Mouse (Mus musculus): ENCODE results near the gene Psmd11. TPM values are rescaled to one million over a fixed set of nuclear protein-coding genes. Genes with fewer than 3 reads are reported as not detected.
"Not testable (repeated sequence)": the region's sequence is repeated elsewhere in the genome, so short reads cannot be mapped to it uniquely, and the experiment has no call there.

Gene Psmd11
- polyA plus RNA-seq, 1 experiment from 2014 or later: 256 TPM

DNA sequence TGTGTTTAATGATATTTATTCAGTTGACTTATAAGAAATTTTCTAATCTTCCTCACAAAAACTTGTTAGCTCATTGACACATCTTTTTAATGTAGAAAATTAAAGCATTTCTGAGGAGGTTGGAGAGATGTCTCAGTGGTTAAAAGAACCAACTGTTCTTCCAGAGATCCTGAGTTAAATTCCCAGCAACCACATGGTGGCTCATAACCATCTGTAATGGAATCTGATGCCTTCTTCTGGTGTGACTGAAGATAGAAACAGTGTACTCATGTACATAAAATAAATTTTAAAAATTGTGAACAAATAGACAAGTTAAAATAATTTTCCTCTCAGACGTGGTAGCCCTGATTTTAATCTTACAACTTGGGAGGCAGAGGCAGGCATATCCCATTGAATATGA, 38.5 kb upstream of the Psmd11 start:
- DNase-seq (ENCODE audit: low spot score): no peak
- Histone ChIP-seq H3K36me3 (ENCODE audit: control insufficient read depth, insufficient read depth, low read length) (peaks cover 51% of the 10 kb centered on the region), H3K27me3 (replicated peaks; ENCODE audit: control insufficient read depth, insufficient read depth, low read length) (no peaks in the 10 kb centered on the region), H3K9ac (ENCODE audit: low read depth, low read length) (no peak overlapping the region), H3K4me1 (replicated peaks; ENCODE audit: control insufficient read depth, insufficient read depth, low read length) (peaks cover 16% of the 10 kb centered on the region), H3K4me2 (no peak overlapping the region), H3K4me3 (ENCODE audit: low read depth, low read length) (no peak overlapping the region), H3K9me3 (ENCODE audit: control insufficient read depth, low read length) (no peaks in the 10 kb centered on the region), H3K27ac (ENCODE audit: low read depth, low read length) (no peak overlapping the region)
- no peak for ATAC-seq (replicated peaks; ENCODE audit: low FRiP score)
- 82% methylated on average over 1 of the region's 1 CpGs for WGBS

DNA sequence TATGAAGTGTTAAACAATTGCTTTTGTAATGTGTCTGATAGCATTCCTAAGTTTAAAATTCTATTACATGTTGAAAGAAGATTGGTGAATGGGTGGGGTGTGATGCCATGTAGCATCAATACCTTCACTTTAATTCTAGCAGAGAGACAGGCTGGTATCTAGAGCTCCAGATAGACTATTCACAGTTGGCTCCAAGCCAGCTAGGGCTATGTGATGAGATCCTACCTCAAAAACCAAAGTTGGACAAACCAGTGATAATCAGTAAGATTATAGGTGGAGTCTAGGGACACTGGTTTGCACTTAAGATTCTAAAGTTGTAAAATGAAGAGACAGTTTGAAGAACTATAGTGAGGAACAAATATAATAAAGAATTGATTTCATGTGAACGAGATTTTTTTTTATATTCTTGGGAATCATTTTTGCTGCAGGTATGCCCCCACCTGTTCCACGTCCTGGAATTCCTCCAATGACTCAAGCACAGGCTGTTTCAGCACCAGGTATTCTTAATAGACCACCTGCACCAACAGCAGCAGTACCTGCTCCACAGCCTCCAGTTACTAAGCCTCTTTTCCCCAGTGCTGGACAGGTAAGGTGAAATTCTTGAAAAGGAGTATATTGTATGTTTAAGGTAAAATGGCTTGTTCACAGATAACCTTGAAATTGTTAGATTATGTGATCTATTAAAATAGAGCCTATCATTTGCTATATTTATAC, 36.9 kb upstream of the Psmd11 start:
- no peak overlapping the region for H3K4me3 ChIP-seq (ENCODE audit: low read depth, low read length)
- DNase-seq (ENCODE audit: low spot score) (no peak), ATAC-seq (replicated peaks; ENCODE audit: low FRiP score) (no peak)
- H3K27me3 ChIP-seq (replicated peaks; ENCODE audit: control insufficient read depth, insufficient read depth, low read length): no peaks in the 10 kb centered on the region
- H3K9ac ChIP-seq (ENCODE audit: low read depth, low read length): no peak overlapping the region
- H3K4me1 ChIP-seq (replicated peaks; ENCODE audit: control insufficient read depth, insufficient read depth, low read length): peaks cover 4% of the 10 kb centered on the region
- no peak overlapping the region for H3K4me2 ChIP-seq
- H3K9me3 ChIP-seq (ENCODE audit: control insufficient read depth, low read length): no peaks in the 10 kb centered on the region
- no peak overlapping the region for H3K27ac ChIP-seq (ENCODE audit: low read depth, low read length)
- WGBS: 93% methylated on average over 2 of the region's 2 CpGs
- peaks cover 55% of the 10 kb centered on the region for H3K36me3 ChIP-seq (ENCODE audit: control insufficient read depth, insufficient read depth, low read length)

DNA sequence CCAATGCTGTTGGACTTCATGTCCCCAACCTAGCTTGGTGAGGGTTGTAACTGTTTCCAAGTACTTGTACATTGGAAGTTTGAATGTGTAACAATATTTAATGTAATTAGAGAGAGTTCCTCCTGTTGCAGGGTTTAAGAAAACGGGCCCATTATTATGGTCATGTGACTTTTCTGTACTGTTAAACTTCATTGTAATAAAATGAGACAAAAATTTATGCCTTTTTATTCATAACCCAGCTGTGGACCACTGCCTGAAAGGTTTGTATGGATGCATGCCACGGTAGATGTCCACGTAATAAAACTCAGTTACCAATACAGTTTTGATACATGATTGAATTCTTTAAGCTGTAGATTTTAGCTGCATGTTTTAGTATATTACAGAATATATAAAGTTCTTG, 32.5 kb upstream of the Psmd11 start:
- H3K36me3 ChIP-seq (ENCODE audit: control insufficient read depth, insufficient read depth, low read length): peaks cover 44% of the 10 kb centered on the region
- 92% methylated on average over 3 of the region's 3 CpGs for WGBS
- no peak for DNase-seq (ENCODE audit: low spot score)
- H3K27ac ChIP-seq (ENCODE audit: low read depth, low read length): no peak overlapping the region
- no peak for ATAC-seq (replicated peaks; ENCODE audit: low FRiP score)
- H3K9me3 ChIP-seq (ENCODE audit: control insufficient read depth, low read length): no peaks in the 10 kb centered on the region
- H3K4me1 ChIP-seq (replicated peaks; ENCODE audit: control insufficient read depth, insufficient read depth, low read length): no peaks in the 10 kb centered on the region
- H3K9ac ChIP-seq (ENCODE audit: low read depth, low read length): no peak overlapping the region
- H3K4me2 ChIP-seq: no peak overlapping the region
- H3K27me3 ChIP-seq (replicated peaks; ENCODE audit: control insufficient read depth, insufficient read depth, low read length): no peaks in the 10 kb centered on the region
- H3K4me3 ChIP-seq (ENCODE audit: low read depth, low read length): no peak overlapping the region

DNA sequence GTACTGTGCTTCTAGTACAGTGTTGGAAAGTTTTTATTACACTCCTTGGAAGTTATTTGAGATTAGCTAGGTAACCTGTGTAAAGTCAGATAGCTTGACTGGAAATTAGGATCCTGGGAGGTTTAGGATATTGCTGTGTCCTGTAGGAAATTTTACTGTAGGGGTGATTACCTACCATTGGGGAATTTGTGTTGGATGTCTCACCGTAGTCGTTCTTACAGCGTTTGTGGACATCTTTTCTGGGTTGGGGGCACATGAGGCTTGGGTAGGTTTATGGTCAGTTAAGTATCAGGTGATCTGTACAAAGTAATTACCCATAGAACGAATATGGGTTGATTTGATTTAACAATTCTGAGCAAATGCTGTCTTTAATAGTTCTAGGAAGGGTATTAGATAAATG, 31.8 kb upstream of the Psmd11 start:
- ATAC-seq (replicated peaks; ENCODE audit: low FRiP score): no peak
- H3K9ac ChIP-seq (ENCODE audit: low read depth, low read length): no peak overlapping the region

DNA sequence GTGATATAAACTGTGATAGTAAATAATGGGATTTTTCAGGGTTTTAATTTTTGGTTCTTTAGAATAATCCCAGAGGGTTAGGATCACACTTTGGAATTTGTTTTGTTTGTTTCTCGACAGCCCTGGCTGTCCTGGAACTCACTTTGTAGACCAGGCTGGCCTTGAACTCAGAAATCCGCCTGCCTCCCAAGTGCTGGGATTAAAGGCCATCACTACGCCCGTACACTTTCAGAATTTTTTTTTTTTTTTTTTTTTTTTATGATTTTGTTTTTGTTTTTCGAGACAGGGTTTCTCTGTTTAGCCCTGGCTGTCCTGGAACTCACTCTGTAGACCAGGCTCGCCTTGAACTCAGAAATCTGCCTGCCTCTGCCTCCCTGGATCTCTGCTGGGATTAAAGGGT, 20.5 kb upstream of the Psmd11 start:
- H3K27me3 ChIP-seq (replicated peaks; ENCODE audit: control insufficient read depth, insufficient read depth, low read length); H3K27ac ChIP-seq (ENCODE audit: low read depth, low read length); H3K4me1 ChIP-seq (replicated peaks; ENCODE audit: control insufficient read depth, insufficient read depth, low read length); H3K9ac ChIP-seq (ENCODE audit: low read depth, low read length); H3K9me3 ChIP-seq (ENCODE audit: control insufficient read depth, low read length); DNase-seq (ENCODE audit: low spot score); H3K4me3 ChIP-seq (ENCODE audit: low read depth, low read length); H3K4me2 ChIP-seq; ATAC-seq (replicated peaks; ENCODE audit: low FRiP score): not testable (repeated sequence)
- peaks cover 28% of the 10 kb centered on the region for H3K36me3 ChIP-seq (ENCODE audit: control insufficient read depth, insufficient read depth, low read length)
- whole genome bisulfite sequencing: 95% methylated on average over 6 of the region's 6 CpGs

More for the DNA sequence above, 31.8 kb upstream of the Psmd11 start:
- Histone ChIP-seq H3K4me2 (no peak overlapping the region), H3K9me3 (ENCODE audit: control insufficient read depth, low read length) (no peaks in the 10 kb centered on the region), H3K27ac (ENCODE audit: low read depth, low read length) (no peak overlapping the region), H3K36me3 (ENCODE audit: control insufficient read depth, insufficient read depth, low read length) (peaks cover 41% of the 10 kb centered on the region), H3K4me3 (ENCODE audit: low read depth, low read length) (no peak overlapping the region), H3K4me1 (replicated peaks; ENCODE audit: control insufficient read depth, insufficient read depth, low read length) (no peaks in the 10 kb centered on the region), H3K27me3 (replicated peaks; ENCODE audit: control insufficient read depth, insufficient read depth, low read length) (no peaks in the 10 kb centered on the region)
- WGBS: 90% methylated on average over 4 of the region's 4 CpGs
- DNase-seq (ENCODE audit: low spot score): no peak

DNA sequence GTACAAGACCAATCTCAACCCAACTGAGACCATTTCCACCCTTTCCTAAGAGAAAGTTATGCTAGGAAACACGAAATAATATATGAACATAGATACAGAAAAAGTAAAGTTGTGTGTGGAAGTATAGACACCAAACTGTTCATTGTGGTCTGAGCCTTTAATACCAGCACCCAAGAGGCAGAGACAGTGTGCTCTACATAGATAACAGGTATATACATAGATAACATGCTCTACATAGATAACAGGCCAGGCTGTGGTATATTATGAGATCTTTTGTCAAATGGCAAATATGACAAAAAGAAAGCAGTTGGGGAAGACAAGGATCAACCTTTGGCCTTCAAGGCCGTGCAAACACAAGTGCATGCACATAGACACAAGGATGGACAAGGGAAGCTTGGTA, 18.0 kb upstream of the Psmd11 start:
- ATAC-seq (replicated peaks; ENCODE audit: low FRiP score): peak; percentile 50
- Histone ChIP-seq H3K9ac (ENCODE audit: low read depth, low read length) (no peak overlapping the region), H3K27ac (ENCODE audit: low read depth, low read length) (no peak overlapping the region), H3K9me3 (ENCODE audit: control insufficient read depth, low read length) (no peaks in the 10 kb centered on the region), H3K4me2 (no peak overlapping the region), H3K4me1 (replicated peaks; ENCODE audit: control insufficient read depth, insufficient read depth, low read length) (peaks cover 3% of the 10 kb centered on the region), H3K27me3 (replicated peaks; ENCODE audit: control insufficient read depth, insufficient read depth, low read length) (no peaks in the 10 kb centered on the region), H3K36me3 (ENCODE audit: control insufficient read depth, insufficient read depth, low read length) (peaks cover 17% of the 10 kb centered on the region), H3K4me3 (ENCODE audit: low read depth, low read length) (no peak overlapping the region)
- DNase-seq (ENCODE audit: low spot score): no peak
- 71% methylated on average over 2 of the region's 2 CpGs for WGBS

DNA sequence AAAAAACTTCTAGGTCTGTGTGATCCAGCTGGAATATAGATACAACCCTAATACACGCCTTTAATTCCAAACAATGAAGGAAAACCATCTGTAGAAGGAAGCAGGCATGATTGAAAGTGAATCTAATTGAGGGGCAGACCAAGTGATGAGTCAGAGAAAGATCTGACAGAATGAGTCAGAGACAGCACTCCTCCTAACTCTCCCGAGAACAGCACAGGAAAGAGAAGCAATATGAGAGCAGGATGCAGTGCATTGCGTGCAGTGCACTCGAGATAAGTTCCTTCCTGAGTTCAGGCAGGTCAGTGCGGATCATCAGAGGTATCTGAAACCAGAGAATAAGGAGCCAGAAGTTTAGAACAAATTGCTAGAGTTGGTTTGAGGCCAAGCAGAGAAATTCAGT, 11.3 kb upstream of the Psmd11 start:
- no peak for ATAC-seq (replicated peaks; ENCODE audit: low FRiP score)
- Histone ChIP-seq H3K36me3 (ENCODE audit: control insufficient read depth, insufficient read depth, low read length) (peaks cover 2% of the 10 kb centered on the region; the same call in 1 of the 2 replicates), H3K27ac (ENCODE audit: low read depth, low read length) (no peak overlapping the region), H3K9me3 (ENCODE audit: control insufficient read depth, low read length) (no peaks in the 10 kb centered on the region), H3K27me3 (replicated peaks; ENCODE audit: control insufficient read depth, insufficient read depth, low read length) (no peaks in the 10 kb centered on the region), H3K4me2 (no peak overlapping the region), H3K4me3 (ENCODE audit: low read depth, low read length) (no peak overlapping the region), H3K9ac (ENCODE audit: low read depth, low read length) (no peak overlapping the region), H3K4me1 (replicated peaks; ENCODE audit: control insufficient read depth, insufficient read depth, low read length) (peaks cover 2% of the 10 kb centered on the region; the same call in 1 of the 2 replicates)
- no peak for DNase-seq (ENCODE audit: low spot score)
- 83% methylated on average over 5 of the region's 5 CpGs for WGBS

DNA sequence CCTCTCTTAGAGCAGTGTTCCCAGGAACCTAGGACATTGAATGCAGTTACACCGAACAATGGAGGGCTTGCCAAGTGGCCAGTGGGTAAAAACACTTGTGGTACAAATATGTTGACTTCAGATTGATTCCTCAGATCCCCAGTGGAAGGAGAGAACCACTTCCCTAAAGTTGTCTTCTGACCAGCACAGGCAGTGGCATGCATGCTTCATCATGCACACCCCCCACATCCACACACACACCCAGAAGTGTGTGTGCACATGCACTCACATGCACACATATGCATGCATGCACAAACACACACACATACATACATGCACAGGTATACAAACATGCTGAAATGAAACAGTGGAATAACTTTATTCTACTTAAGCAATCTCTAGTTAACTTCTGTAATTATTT, 8.7 kb upstream of the Psmd11 start:
- Histone ChIP-seq H3K27ac (ENCODE audit: low read depth, low read length) (no peak overlapping the region), H3K4me2 (no peak overlapping the region), H3K4me1 (replicated peaks; ENCODE audit: control insufficient read depth, insufficient read depth, low read length) (peaks cover 2% of the 10 kb centered on the region; the same call in 1 of the 2 replicates), H3K4me3 (ENCODE audit: low read depth, low read length) (no peak overlapping the region), H3K36me3 (ENCODE audit: control insufficient read depth, insufficient read depth, low read length) (peaks cover 2% of the 10 kb centered on the region; the same call in 1 of the 2 replicates), H3K9me3 (ENCODE audit: control insufficient read depth, low read length) (no peaks in the 10 kb centered on the region), H3K27me3 (replicated peaks; ENCODE audit: control insufficient read depth, insufficient read depth, low read length) (no peaks in the 10 kb centered on the region), H3K9ac (ENCODE audit: low read depth, low read length) (no peak overlapping the region)
- 92% methylated on average over 1 of the region's 1 CpGs for WGBS
- ATAC-seq (replicated peaks; ENCODE audit: low FRiP score): no peak
- DNase-seq (ENCODE audit: low spot score): no peak

All from liver, embryonic 11.5 days (tissue).